Mouse (Mus musculus) Muller cell, postnatal 12 days (primary cell): ENCODE data around the gene Chtop.

Source experiments
- DNase-seq: peaks from one replicate; pipeline ENCODE4 v3.0.0-alpha.2; 2015; ENCODE audit errors: inconsistent ontology term

Gene Chtop

DNA sequence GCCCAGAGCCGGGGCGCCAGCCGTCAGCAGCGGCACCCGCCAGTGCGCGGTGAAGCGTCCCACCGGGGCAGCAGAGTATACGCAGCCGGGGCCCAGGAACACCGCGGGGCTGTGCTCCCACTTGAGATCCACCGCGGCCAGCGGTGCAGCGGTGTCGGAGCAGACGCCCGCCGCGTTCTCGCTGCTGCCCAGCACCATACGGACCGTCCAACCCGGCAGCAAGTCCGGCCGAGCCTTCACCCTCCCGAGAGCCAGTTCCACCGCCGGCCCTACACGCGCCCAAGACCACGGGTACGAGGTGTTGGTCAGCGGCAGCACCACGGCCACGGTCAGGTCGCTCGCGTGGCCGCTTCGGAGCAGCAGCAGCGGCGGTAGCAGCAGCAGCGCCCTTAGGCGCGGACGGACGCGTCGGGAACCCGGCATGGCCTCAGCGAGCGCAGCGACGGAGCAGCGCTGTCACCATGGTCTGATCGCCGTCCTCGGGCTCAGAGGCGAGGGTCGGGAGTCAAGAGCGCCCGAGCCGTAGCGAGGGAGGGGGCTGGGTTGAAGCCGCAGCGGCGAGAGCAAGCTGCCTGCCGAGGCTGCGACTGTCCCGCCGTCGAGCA, 44.1 kb downstream of the Chtop start:
- DNase-seq: peak; percentile 36

DNA sequence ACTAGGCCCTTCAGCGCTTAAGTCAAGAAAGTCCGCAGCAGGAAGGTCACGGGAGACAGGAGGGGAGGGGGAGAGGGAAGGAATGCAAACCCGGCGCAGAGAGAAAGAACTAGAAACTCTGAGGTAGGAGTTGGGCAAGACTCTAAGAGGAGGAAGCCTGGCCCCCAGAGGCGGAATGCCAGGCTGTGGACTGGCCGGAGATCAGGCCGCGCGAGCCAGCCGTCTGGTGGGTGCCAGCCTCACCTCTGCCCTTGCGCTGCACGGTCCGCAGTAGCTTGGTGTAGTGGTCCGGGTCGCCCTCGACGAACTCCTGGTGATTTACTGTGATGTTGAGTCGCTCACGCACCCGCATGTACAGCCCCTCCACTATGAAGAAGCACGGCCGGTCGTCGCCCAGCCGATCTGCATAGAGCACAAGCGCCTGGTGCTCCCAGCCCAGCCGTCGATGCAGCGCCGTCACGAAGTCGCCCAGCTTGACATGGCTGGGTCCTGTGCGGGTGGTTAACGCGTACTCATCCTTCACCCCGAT, 44.7 kb downstream of the Chtop start:
- DNase-seq: no peak

DNA sequence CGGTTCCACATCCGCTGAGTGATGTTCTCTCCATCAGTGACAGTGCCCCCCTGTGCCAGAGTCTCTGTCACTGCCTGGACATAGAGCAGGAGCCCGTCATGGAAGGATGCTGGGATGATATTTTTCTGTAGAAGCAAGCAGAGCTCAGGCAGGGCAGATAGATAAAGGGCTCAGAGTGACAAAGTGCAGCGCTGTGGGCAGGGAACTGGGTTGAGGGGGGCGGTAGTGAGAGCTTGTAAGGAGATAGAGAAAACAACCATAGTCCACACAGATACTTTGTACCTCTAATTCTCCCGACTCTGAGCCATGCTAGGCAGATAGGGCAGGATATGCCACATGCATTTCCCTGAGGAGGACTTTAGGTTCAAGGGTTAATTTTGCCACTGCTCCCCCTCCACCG, 46.7 kb downstream of the Chtop start:
- DNase-seq: no peak

DNA sequence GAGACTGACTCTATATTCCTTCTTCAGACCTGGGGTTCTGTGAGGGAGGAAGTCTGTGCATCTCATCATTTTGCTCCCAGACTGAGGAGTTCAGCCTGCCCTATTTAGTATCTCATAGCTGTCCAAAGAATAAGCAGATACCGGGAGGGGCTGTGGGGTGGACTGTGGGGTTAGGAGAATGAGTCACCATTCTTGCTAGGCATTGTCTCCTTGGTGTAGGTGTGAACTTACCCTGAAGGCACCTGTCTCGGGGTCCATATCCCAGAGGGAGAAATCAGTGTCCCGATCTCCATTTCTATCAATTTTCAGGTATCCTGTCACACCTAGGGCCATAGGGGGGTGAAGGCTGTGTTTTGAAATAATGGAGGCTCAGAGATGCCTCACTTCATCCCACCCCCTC, 47.4 kb downstream of the Chtop start:
- no peak for DNase-seq

DNA sequence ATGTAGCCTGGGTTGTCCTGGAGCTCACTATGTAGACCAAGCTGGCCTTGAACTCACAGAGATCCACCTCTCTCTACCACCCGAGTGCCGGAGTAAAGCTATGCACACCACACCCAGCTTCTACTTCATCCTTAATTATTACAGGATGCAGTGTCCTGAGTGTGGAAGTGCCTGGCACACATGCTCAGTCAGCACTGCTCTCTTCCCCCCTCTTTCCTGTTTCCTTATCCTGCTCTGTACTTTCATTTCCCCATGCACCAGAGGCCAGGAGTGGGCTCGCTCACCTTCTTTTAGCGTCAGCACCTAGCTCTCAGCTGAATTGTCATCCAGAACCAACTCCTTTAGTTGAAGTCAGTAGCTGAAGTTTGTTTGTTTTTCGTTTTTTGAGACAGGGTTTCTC, 49.0 kb downstream of the Chtop start:
- no peak for DNase-seq

DNA sequence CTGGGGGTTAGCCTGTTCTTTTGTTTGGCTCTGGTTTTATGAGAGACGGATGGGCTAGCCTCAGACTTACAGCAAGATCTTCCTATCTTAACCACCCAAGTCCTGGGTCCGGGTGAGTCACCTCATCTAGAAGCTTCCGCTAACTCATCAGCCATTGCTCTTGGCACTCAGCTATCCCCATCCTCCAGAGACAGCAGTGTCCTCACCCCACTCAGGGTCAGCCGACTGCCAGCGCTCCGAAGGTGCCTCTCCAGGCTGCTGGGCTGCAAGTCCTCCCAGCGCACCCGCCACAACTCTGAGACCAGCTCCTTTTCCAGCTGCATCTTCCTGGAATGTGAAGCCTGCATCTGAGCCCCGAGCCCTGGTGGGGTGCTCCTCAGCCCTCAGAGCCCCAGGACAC, 49.6 kb downstream of the Chtop start:
- DNase-seq: no peak

DNA sequence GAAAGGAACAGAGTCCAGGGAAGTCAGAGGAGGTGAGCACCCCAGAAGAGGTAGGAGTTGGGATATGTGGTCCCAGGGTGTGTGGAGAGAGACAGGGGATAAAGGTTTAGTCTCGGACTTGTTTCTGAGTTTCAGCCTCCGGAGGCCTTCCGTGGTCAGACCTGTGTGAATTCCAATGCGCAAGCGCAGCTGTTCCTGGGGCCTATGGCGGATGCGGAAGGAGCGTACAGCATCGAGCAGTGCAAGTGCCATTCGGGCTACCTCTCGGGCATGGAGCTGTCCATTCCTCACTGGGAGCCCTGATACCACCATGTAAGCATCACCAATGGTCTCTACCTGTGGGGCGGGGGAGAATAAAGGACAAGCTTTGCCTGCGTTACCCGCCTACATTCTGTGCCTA, 54.4 kb downstream of the Chtop start:
- no peak for DNase-seq

DNA sequence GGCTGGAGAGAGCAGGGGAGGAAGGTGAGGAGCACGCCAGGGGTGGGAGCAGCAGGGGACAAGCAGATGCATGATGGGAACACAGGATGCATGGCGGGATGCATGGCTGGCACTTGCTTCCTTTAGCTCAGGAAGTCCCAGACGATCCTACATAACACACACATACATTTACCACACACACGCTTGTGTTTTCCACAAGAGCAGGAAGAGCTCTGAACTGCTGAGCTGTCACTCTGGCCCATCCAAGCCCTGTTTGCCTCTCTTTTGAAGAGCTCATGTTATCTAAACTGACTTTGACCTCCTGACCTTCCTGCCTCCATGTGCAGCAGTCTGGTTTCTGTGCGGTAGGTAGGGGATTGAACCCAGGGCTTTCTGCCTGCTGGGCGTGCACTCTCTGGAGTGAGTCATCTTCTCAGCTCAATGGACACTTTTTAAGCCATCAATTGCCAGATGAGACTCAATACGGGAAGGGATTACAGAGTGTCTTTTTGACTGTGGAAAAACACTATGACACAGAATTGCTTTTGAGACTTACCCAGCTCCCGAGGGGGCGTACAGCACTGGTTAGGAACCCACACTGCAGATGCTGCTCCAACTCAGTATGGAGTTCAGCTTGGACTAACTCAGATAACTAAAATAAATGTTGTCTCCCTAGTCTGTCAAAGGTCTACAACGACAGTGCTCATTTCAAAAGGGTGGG, 57.8 kb downstream of the Chtop start:
- DNase-seq: no peak

DNA sequence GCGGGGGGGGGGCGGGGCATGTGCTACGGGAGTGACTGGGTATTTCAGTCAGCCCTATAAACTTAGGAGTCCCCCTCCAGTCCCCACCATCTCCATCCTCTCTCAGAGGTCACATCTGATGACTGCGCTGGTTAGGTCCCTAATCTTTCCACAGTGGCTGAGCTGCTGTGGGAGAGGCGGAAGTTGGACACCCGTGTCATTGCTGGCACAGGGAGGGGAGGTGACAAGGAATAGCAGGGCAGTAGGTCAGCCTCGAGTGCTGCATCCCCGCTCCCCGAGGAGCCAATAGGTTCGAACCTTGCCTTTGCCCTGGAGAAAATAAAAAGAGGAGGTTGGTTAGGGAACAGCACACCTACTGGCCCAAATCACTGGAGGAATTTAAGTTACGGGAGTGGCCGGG, 58.4 kb downstream of the Chtop start:
- no peak for DNase-seq
